Mouse (Mus musculus) CH12.LX (cell line): ENCODE measurements around the gene Ccr8. TPM values are rescaled to one million over a fixed set of nuclear protein-coding genes. Genes with fewer than 3 reads are reported as not detected.

Experiments
- DNase-seq: peaks from one replicate; pipeline ENCODE4 v3.0.0-alpha.2; 2013; ENCODE audit errors: extremely low read depth
- H3K27ac ChIP-seq: 2 replicates; pipeline ENCODE4 v1.5.1; 2012; ENCODE audit warnings: low read depth, mild to moderate bottlenecking, control low read depth, moderate library complexity; ENCODE audit not compliant: insufficient read depth
- H3K27me3 ChIP-seq: replicated peaks from 2 replicates; pipeline ENCODE3; 2012; ENCODE audit warnings: inconsistent platforms
- H3K36me3 ChIP-seq, 2 experiments: replicated peaks in 1 of 2; 2 replicates each; pipeline versions ENCODE3 to v1.6.1; 2012; ENCODE audit warnings: inconsistent platforms in 1 of 2, low read length in 1 of 2, mild to moderate bottlenecking in 1 of 2, mixed read lengths in 1 of 2, moderate library complexity in 1 of 2; ENCODE audit not compliant: control insufficient read depth in 1 of 2, insufficient read depth in 1 of 2
- H3K4me1 ChIP-seq, 2 experiments: 2 replicates each; pipeline ENCODE4 v1.6.1; 2012; ENCODE audit warnings: inconsistent platforms in 1 of 2, moderate library complexity in 1 of 2; ENCODE audit not compliant: insufficient read depth in 2 of 2, control insufficient read depth in 1 of 2
- H3K4me2 ChIP-seq: 2 replicates; pipeline ENCODE4 v1.6.1; 2012; ENCODE audit warnings: low read depth, mild to moderate bottlenecking, control low read depth; ENCODE audit not compliant: poor library complexity, insufficient read depth, severe bottlenecking
- H3K4me3 ChIP-seq, 3 experiments: fragments of 150-350 bp in 1 of 3; sonication (generic) in 1 of 3; replicated peaks in 1 of 3; 2 replicates each; pipeline versions ENCODE3 to v1.5.1; 2011 to 2012; ENCODE audit warnings: low read depth in 2 of 3, low read length in 2 of 3, mild to moderate bottlenecking in 2 of 3, moderate library complexity in 2 of 3, control low read depth in 1 of 3, improper control_type of control experiment in 1 of 3, inconsistent platforms in 1 of 3, mixed read lengths in 1 of 3; ENCODE audit not compliant: poor library complexity in 1 of 3
- H3K79me2 ChIP-seq: replicated peaks from 2 replicates; pipeline ENCODE4 v1.6.1; 2012; ENCODE audit warnings: mild to moderate bottlenecking, moderate library complexity; ENCODE audit not compliant: control insufficient read depth, poor library complexity, insufficient read depth, severe bottlenecking; ENCODE audit errors: extremely low read depth
- H3K9ac ChIP-seq: 2 replicates; pipeline ENCODE4 v1.6.1; 2012; ENCODE audit warnings: low read depth, mild to moderate bottlenecking, control low read depth, moderate library complexity; ENCODE audit not compliant: insufficient read depth
- H3K9me3 ChIP-seq: replicated peaks from 2 replicates; pipeline ENCODE3; 2012; ENCODE audit warnings: low read length, inconsistent platforms, mixed read lengths
- BHLHE40 ChIP-seq: IDR thresholded peaks from 2 replicates; pipeline ENCODE4 v1.6.1; 2011; ENCODE audit warnings: mild to moderate bottlenecking, low read depth, low read length, improper control_type of control experiment
- CHD1 ChIP-seq: IDR thresholded peaks from 2 replicates; pipeline ENCODE4 v1.6.1; 2012; ENCODE audit warnings: low read depth, low read length, improper control_type of control experiment, inconsistent platforms
- CTCF ChIP-seq, 2 experiments: IDR thresholded peaks in 1 of 2; conservative IDR thresholded peaks in 1 of 2; 2 replicates each; pipeline ENCODE4 v1.5.1; 2011 to 2012; ENCODE audit warnings: low read depth in 2 of 2, low read length in 2 of 2, improper control_type of control experiment in 1 of 2, inconsistent platforms in 1 of 2, mild to moderate bottlenecking in 1 of 2, moderate library complexity in 1 of 2
- ELF1 ChIP-seq: IDR thresholded peaks from 2 replicates; pipeline ENCODE4 v1.6.1; 2014; ENCODE audit warnings: low read depth, mild to moderate bottlenecking, inconsistent platforms, low read length, improper control_type of control experiment
- EP300 ChIP-seq: IDR thresholded peaks from 2 replicates; pipeline ENCODE4 v1.6.1; 2011; ENCODE audit warnings: low read length, improper control_type of control experiment
- ETS1 ChIP-seq: conservative IDR thresholded peaks from 2 replicates; pipeline ENCODE4 v1.6.1; 2012; ENCODE audit warnings: low read depth, mild to moderate bottlenecking, inconsistent platforms, low read length, improper control_type of control experiment, moderate library complexity
- GABPA ChIP-seq: IDR thresholded peaks from 2 replicates; pipeline ENCODE4 v1.6.1; 2012; ENCODE audit warnings: low read depth, low read length, improper control_type of control experiment, inconsistent platforms; ENCODE audit not compliant: insufficient replicate concordance
- HCFC1 ChIP-seq: IDR thresholded peaks from 2 replicates; pipeline ENCODE4 v1.6.1; 2012; ENCODE audit warnings: low read depth, mild to moderate bottlenecking, inconsistent platforms, low read length, improper control_type of control experiment
- JUN ChIP-seq: IDR thresholded peaks from 2 replicates; pipeline ENCODE4 v1.6.1; 2011; ENCODE audit warnings: low read depth, mild to moderate bottlenecking, low read length, improper control_type of control experiment, moderate library complexity; ENCODE audit not compliant: insufficient read depth
- JUND ChIP-seq: conservative IDR thresholded peaks from 2 replicates; pipeline ENCODE4 v1.6.1; 2011; ENCODE audit warnings: low read depth, low read length, improper control_type of control experiment
- KAT2A ChIP-seq: IDR thresholded peaks from 2 replicates; pipeline ENCODE4 v1.6.1; 2012; ENCODE audit warnings: low read length, improper control_type of control experiment, inconsistent platforms; ENCODE audit not compliant: insufficient replicate concordance
- MAFK ChIP-seq: IDR thresholded peaks from 2 replicates; pipeline ENCODE4 v1.6.1; 2011; ENCODE audit warnings: low read length, improper control_type of control experiment; ENCODE audit not compliant: insufficient replicate concordance
- MAZ ChIP-seq: IDR thresholded peaks from 2 replicates; pipeline ENCODE4 v1.6.1; 2012; ENCODE audit warnings: low read depth, mild to moderate bottlenecking, inconsistent platforms, low read length, improper control_type of control experiment, moderate library complexity
- MEF2A ChIP-seq: IDR thresholded peaks from 2 replicates; pipeline ENCODE4 v1.6.1; 2014; ENCODE audit warnings: low read depth, mild to moderate bottlenecking, inconsistent platforms, low read length, improper control_type of control experiment, borderline replicate concordance
- MXI1 ChIP-seq: IDR thresholded peaks from 2 replicates; pipeline ENCODE4 v1.6.1; 2011; ENCODE audit warnings: mild to moderate bottlenecking, low read depth, low read length, improper control_type of control experiment
- MYC ChIP-seq: IDR thresholded peaks from 2 replicates; pipeline ENCODE4 v1.6.1; 2011; ENCODE audit warnings: low read depth, mild to moderate bottlenecking, improper control_type of control experiment, low read length
- NRF1 ChIP-seq: IDR thresholded peaks from 2 replicates; pipeline ENCODE4 v1.6.1; 2014; ENCODE audit warnings: low read depth, mild to moderate bottlenecking, inconsistent platforms, low read length, improper control_type of control experiment, moderate library complexity
- PAX5 ChIP-seq: IDR thresholded peaks from 2 replicates; pipeline ENCODE4 v1.6.1; 2012; ENCODE audit warnings: low read length, inconsistent platforms, mixed read lengths
- POLR2AphosphoS2 ChIP-seq: IDR thresholded peaks from 2 replicates; pipeline ENCODE4 v1.6.1; 2011; ENCODE audit warnings: low read depth, low read length, improper control_type of control experiment
- SIN3A ChIP-seq: IDR thresholded peaks from 2 replicates; pipeline ENCODE4 v1.6.1; 2012; ENCODE audit warnings: low read length, improper control_type of control experiment, inconsistent platforms
- TCF12 ChIP-seq: IDR thresholded peaks from 2 replicates; pipeline ENCODE4 v1.6.1; 2014; ENCODE audit warnings: low read depth, mild to moderate bottlenecking, inconsistent platforms, low read length, improper control_type of control experiment
- UBTF ChIP-seq: IDR thresholded peaks from 2 replicates; pipeline ENCODE4 v1.6.1; 2012; ENCODE audit warnings: low read depth, mild to moderate bottlenecking, inconsistent platforms, low read length, improper control_type of control experiment, moderate library complexity
- ZC3H11A ChIP-seq: IDR thresholded peaks from 2 replicates; pipeline ENCODE4 v1.6.1; 2012; ENCODE audit warnings: low read depth, mild to moderate bottlenecking, inconsistent platforms, low read length, improper control_type of control experiment
- ZMIZ1 ChIP-seq: IDR thresholded peaks from 2 replicates; pipeline ENCODE4 v1.6.1; 2012; ENCODE audit warnings: low read depth, mild to moderate bottlenecking, inconsistent platforms, low read length, improper control_type of control experiment
- dilution Hi-C: fragments of 300-500 bp; cut with MboI; formaldehyde crosslinking; loops from 2 replicates; pipeline ENCODE4 v1.14.3; 2020; ENCODE audit warnings: low sequenced_read_pairs; ENCODE audit not compliant: extremely low pct_unique_long_range_greater_than_20kb, extremely low pct_ligation_motif_present
- in situ Hi-C: fragments of 300-500 bp; cut with MboI; formaldehyde crosslinking; loops from 3 replicates; pipeline ENCODE4 v1.14.3; 2019; ENCODE audit warnings: low sequenced_read_pairs, low pct_ligation_motif_present, low pct_unique_long_range_greater_than_20kb, mixed read lengths
- polyA plus RNA-seq: library from polyadenylated mRNA; unstranded; fragments of >175 nt; gene quantifications from 2 replicates; pipeline ENCODE4 v1.2.1, GENCODE M21; 2012; ENCODE audit warnings: low read depth; ENCODE audit not compliant: insufficient read length
- total RNA-seq, 2 experiments: library from RNA; depleted of rRNA; stranded (reverse); fragments of 300-350 nt in 1 of 2; fragments of >200 nt in 1 of 2; gene quantifications; 2 replicates each; pipeline ENCODE4 v1.2.3; 2012 to 2014

Ccr8 gene
- total and polyA plus RNA-seq, 3 experiments = not detected

DNA sequence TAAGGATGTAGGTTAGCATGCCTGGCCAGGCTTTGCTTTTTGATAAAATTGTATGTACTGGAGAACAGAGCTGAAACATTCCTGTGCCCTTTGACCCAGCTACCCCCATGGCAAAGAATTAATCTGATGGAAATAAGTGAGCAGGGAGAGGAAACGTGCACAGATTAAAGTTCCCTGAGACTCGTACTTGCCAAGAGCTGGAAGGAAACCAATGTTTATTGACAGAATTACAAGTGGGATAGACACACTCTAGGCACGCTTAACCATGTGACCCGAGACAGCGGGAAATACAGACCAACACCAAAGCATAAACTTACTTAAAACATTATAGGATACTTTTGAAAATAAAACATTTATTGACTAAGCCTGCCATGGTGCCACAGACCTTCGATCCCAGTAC lies 43.4 kb upstream of the Ccr8 start:
- dilution Hi-C loops = no loop called here
- Histone ChIP-seq H3K4me2 (no peak overlapping the region), H3K9ac (no peak overlapping the region), H3K4me1 (peaks cover 0 to 8% of the 10 kb centered on the region in 2 experiments; a peak in 3 of 4 replicates), H3K36me3 (no peaks in the 10 kb centered on the region), H3K27ac (no peak overlapping the region), H3K4me3 (no peak overlapping the region), H3K27me3 (no peaks in the 10 kb centered on the region), H3K9me3 (no peaks in the 10 kb centered on the region), H3K79me2 (no peaks in the 10 kb centered on the region)
- no peak for TF ChIP-seq MAZ
- TF ChIP-seq SIN3A = no peak
- no peak for TF ChIP-seq CHD1
- no peak for DNase-seq
- in situ Hi-C loops = no loop called here

DNA sequence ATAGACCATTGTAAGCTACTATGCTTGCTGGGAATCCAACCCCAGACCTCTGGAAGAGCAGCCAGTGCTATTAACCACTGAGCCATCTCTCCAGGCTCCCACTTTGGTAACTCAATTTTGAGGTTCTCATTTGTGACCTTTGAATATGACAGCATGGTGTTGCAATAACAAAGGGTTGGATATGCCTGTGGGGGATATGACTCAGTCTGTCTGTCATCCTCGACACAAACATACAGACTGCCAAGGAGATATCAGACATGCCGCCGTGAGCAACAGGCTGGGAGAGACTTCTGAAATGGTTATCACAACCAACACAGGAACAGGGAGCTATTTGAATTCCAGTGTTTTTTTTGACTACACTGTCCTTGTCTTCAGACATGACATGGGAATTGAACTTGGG lies 42.5 kb upstream of the Ccr8 start:
- no peak overlapping the region for H3K4me3 ChIP-seq
- dilution Hi-C loops (no loop called here), in situ Hi-C loops (no loop called here)
- H3K79me2 ChIP-seq = no peaks in the 10 kb centered on the region
- no peak overlapping the region for H3K9ac ChIP-seq
- H3K27ac ChIP-seq = no peak overlapping the region
- peaks cover 2 to 10% of the 10 kb centered on the region in 2 experiments; a peak in 3 of 4 replicates for H3K4me1 ChIP-seq
- TF ChIP-seq POLR2AphosphoS2 (no peak), CHD1 (no peak), SIN3A (no peak), PAX5 (no peak), HCFC1 (no peak), CTCF (conservative IDR thresholded peaks at IDR 0.05 in 1 of 2, IDR thresholded peaks at IDR 0.05 in 1 of 2; ENCODE audit: low read depth in 2 of 2, low read length in 2 of 2) (no peak), NRF1 (no peak), KAT2A (no peak), ZC3H11A (no peak), EP300 (no peak), TCF12 (no peak)
- no peak overlapping the region for H3K4me2 ChIP-seq
- no peaks in the 10 kb centered on the region for H3K36me3 ChIP-seq
- no peaks in the 10 kb centered on the region for H3K9me3 ChIP-seq
- DNase-seq = no peak
- H3K27me3 ChIP-seq = no peaks in the 10 kb centered on the region

- H3K27me3 ChIP-seq = no peaks in the 10 kb centered on the region
- dilution Hi-C loops = no loop called here
- DNase-seq = peak; percentile 83
- peak overlapping the region in 1 of 3 experiments; percentile 25 for H3K4me3 ChIP-seq
- H3K9ac ChIP-seq = no peak overlapping the region
- H3K4me2 ChIP-seq = peak overlapping the region; percentile 42; the same call in 1 of the 2 replicates
- no peaks in the 10 kb centered on the region for H3K79me2 ChIP-seq
- peak overlapping the region; percentile 47 for H3K27ac ChIP-seq
- peaks cover 12% of the 10 kb centered on the region for H3K9me3 ChIP-seq
- H3K4me1 ChIP-seq = peaks cover 25 to 40% of the 10 kb centered on the region in 2 experiments
- in situ Hi-C loops = no loop called here
- H3K36me3 ChIP-seq = no peaks in the 10 kb centered on the region
- peak; percentile 56 for TF ChIP-seq ETS1
- TF ChIP-seq TCF12 = peak; percentile 55; the same call in 1 of the 2 replicates
- no peak for TF ChIP-seq CTCF (conservative IDR thresholded peaks at IDR 0.05 in 1 of 2, IDR thresholded peaks at IDR 0.05 in 1 of 2; ENCODE audit: low read depth in 2 of 2, low read length in 2 of 2)
- peak; percentile 83 for TF ChIP-seq ELF1
- no peak; the same call in 1 of the 2 replicates for TF ChIP-seq MXI1
- no peak for TF ChIP-seq JUN
- TF ChIP-seq BHLHE40 = peak; percentile 71
- TF ChIP-seq JUND = no peak
- no peak for TF ChIP-seq UBTF
- TF ChIP-seq CHD1 = no peak
- TF ChIP-seq ZMIZ1 = no peak
- TF ChIP-seq HCFC1 = no peak
- no peak for TF ChIP-seq MAFK
- TF ChIP-seq GABPA = no peak
- no peak for TF ChIP-seq PAX5
- no peak for TF ChIP-seq MYC
- TF ChIP-seq MEF2A = peak; percentile 43
Measured at GRCm38 (mm10) chr9:120054545-120055277, 37.2 kb upstream of the Ccr8 start.
